7 mouse cellular contexts compared by ENCODE assay signal in genomic region chr4:127125834-127126463, GRCm38 (mm10). TPM values are rescaled to one million over a fixed set of nuclear protein-coding genes. Genes with fewer than 3 reads are reported as not detected.
DNase-seq lines count a peak whose midpoint lies in the region; ATAC-seq and TF ChIP-seq lines count a peak whose summit lies in the region.

No protein-coding gene starts in this region.

- TF ChIP-seq CTCF in small intestine, adult 2 months (IDR thresholded peaks at IDR 0.05; ENCODE audit: extremely low read depth, insufficient read length, insufficient replicate concordance, low read depth, low read length): no peak

- intact Hi-C loops in left cerebral cortex, postnatal 36 days (cut with DNase I): no loop called here

- peak overlapping the region; percentile 89 for H3K4me2 ChIP-seq in intestine, embryonic 16.5 days (ENCODE audit: low read depth, low read length)
- peak overlapping the region; percentile 75 for H3K4me2 ChIP-seq in midbrain, embryonic 11.5 days

- peak; percentile 98 for ATAC-seq in intestine, embryonic 16.5 days
- ATAC-seq in midbrain, embryonic 11.5 days (ENCODE audit: low FRiP score): peak; percentile 97

- H3K9ac ChIP-seq in intestine, embryonic 16.5 days (ENCODE audit: low read depth, low read length): peak overlapping the region; percentile 84
- H3K9ac ChIP-seq in midbrain, embryonic 11.5 days (ENCODE audit: low read length): peak overlapping the region; percentile 73

- peak; percentile 84 for DNase-seq in adrenal gland, adult 8-10 months
- peak; percentile 93 for DNase-seq in embryo, embryonic 9.5 days (ENCODE audit: extremely low spot score)
- peak; percentile 71 to 88 for DNase-seq in gastrocnemius, postnatal 4 days (ENCODE audit: low spot score in 2 of 2)
- peak; percentile 35 to 36 for DNase-seq in left cerebral cortex, postnatal 36 days (ENCODE audit: low spot score in 2 of 2)
- peak; percentile 98 for DNase-seq in midbrain, embryonic 11.5 days (ENCODE audit: low spot score, missing footprints)

- WGBS in intestine, embryonic 16.5 days: under 1% methylated on average over 35 of the region's 35 CpGs
- WGBS in midbrain, embryonic 11.5 days: 2% methylated on average over 35 of the region's 35 CpGs
- WGBS in small intestine, adult 2 months: 1% methylated on average over 35 of the region's 35 CpGs

- peak; percentile 77; the same call in 1 of the 2 replicates for TF ChIP-seq POLR2A in small intestine, adult 2 months (IDR thresholded peaks at IDR 0.05; ENCODE audit: low read depth, low read length)

- no peaks in the 10 kb centered on the region; the same call in 1 of the 2 replicates for H3K4me1 ChIP-seq in intestine, embryonic 16.5 days (ENCODE audit: control insufficient read depth, insufficient read depth, low read length)
- H3K4me1 ChIP-seq in midbrain, embryonic 11.5 days (ENCODE audit: control insufficient read depth, insufficient read depth, low read length): no peaks in the 10 kb centered on the region; the same call in 1 of the 2 replicates
- H3K4me1 ChIP-seq in small intestine, adult 2 months (ENCODE audit: control insufficient read depth, insufficient read depth, insufficient read length, low read length): peaks cover 2% of the 10 kb centered on the region; the same call in 1 of the 2 replicates

- peak overlapping the region; percentile 73 for H3K4me3 ChIP-seq in intestine, embryonic 16.5 days (ENCODE audit: low read length)
- peak overlapping the region; percentile 59 for H3K4me3 ChIP-seq in midbrain, embryonic 11.5 days (ENCODE audit: low read depth, low read length)
- peak overlapping the region; percentile 69 for H3K4me3 ChIP-seq in small intestine, adult 2 months (ENCODE audit: low read depth, low read length)

- no peaks in the 10 kb centered on the region for H3K9me3 ChIP-seq in intestine, embryonic 16.5 days (ENCODE audit: control insufficient read depth, low read length)
- no peaks in the 10 kb centered on the region for H3K9me3 ChIP-seq in midbrain, embryonic 11.5 days (ENCODE audit: control insufficient read depth, low read length)

- H3K27ac ChIP-seq in intestine, embryonic 16.5 days (ENCODE audit: low read length): 0 out of 2 replicates have a peak overlapping the region, but pooled peaks have one; percentile 31
- H3K27ac ChIP-seq in midbrain, embryonic 11.5 days (ENCODE audit: low read depth, low read length): no peak overlapping the region
- H3K27ac ChIP-seq in small intestine, adult 2 months (ENCODE audit: insufficient read depth, low read depth, low read length): no peak overlapping the region

- H3K27me3 ChIP-seq in intestine, embryonic 16.5 days (replicated peaks; ENCODE audit: control insufficient read depth, insufficient read depth, low read length): no peaks in the 10 kb centered on the region
- H3K27me3 ChIP-seq in midbrain, embryonic 11.5 days (ENCODE audit: control insufficient read depth, insufficient read depth, low read length): no peaks in the 10 kb centered on the region
- H3K27me3 ChIP-seq in small intestine, adult 2 months (ENCODE audit: control insufficient read depth, insufficient read depth, low read length): no peaks in the 10 kb centered on the region

- H3K36me3 ChIP-seq in intestine, embryonic 16.5 days (ENCODE audit: control insufficient read depth, insufficient read depth, low read length): no peaks in the 10 kb centered on the region
- no peaks in the 10 kb centered on the region for H3K36me3 ChIP-seq in midbrain, embryonic 11.5 days (ENCODE audit: control insufficient read depth, insufficient read depth, low read length)
- H3K36me3 ChIP-seq in small intestine, adult 2 months (ENCODE audit: control insufficient read depth, insufficient read depth, low read length): no peaks in the 10 kb centered on the region

RNA-seq across cellular contexts. Expression of gene Tmem35b, which starts 2.5 kb away (rescaled TPM):
- 10 to 100 TPM; 19.0 to 21.6 (median 20.3) TPM for total RNA-seq in adrenal gland, adult 8-10 months (2022)
- total RNA-seq in gastrocnemius, postnatal 4 days (2021): 1 to 10 TPM; 1.0 to 3.4 TPM
- 27.3 and 28.5 TPM in 2 replicates for polyA plus RNA-seq in intestine, embryonic 16.5 days (2015; fragmentation: Nextera tagmentation; extraction: Ambion mirVana)
- 1 to 10 TPM; 1.9 to 4.1 TPM for total RNA-seq in left cerebral cortex, postnatal 36 days (2021)
- 14.3 and 16.0 TPM in 2 replicates for polyA plus RNA-seq in midbrain, embryonic 11.5 days (2014; fragmentation: Nextera tagmentation; extraction: Ambion mirVana)
- 5.7 and 15.6 TPM in 2 replicates for polyA plus RNA-seq in small intestine, adult 2 months (2012; rRNA removed)

RNA-seq across cellular contexts. Expression of gene Dlgap3, which starts 43.1 kb away (rescaled TPM):
- 1 to 10 TPM; 3.3 to 7.0 (median 5.8) TPM for total RNA-seq in adrenal gland, adult 8-10 months (2022)
- 1 to 10 TPM; 1.2 to 1.7 TPM for total RNA-seq in gastrocnemius, postnatal 4 days (2021)
- 0.50 and 0.75 TPM in 2 replicates for polyA plus RNA-seq in intestine, embryonic 16.5 days (2015; fragmentation: Nextera tagmentation; extraction: Ambion mirVana)
- total RNA-seq in left cerebral cortex, postnatal 36 days (2021): 100 to 1,000 TPM; 380 to 420 TPM
- polyA plus RNA-seq in midbrain, embryonic 11.5 days (2014; fragmentation: Nextera tagmentation; extraction: Ambion mirVana): 4.0 and 4.4 TPM in 2 replicates
- polyA plus RNA-seq in small intestine, adult 2 months (2012; rRNA removed): 0.47 and 0.75 TPM in 2 replicates

RNA-seq across cellular contexts. Expression of gene Zmym6, which starts 48.8 kb away (rescaled TPM):
- total RNA-seq in adrenal gland, adult 8-10 months (2022): 10 to 100 TPM; 18.1 to 32.3 (median 25.4) TPM
- total RNA-seq in gastrocnemius, postnatal 4 days (2021): 10 to 100 TPM; 12.4 to 12.7 TPM
- 14.7 and 16.4 TPM in 2 replicates for polyA plus RNA-seq in intestine, embryonic 16.5 days (2015; fragmentation: Nextera tagmentation; extraction: Ambion mirVana)
- 10 to 100 TPM; 27.0 to 38.0 TPM for total RNA-seq in left cerebral cortex, postnatal 36 days (2021)
- polyA plus RNA-seq in midbrain, embryonic 11.5 days (2014; fragmentation: Nextera tagmentation; extraction: Ambion mirVana): 26.7 and 30.8 TPM in 2 replicates
- 0.76 and 1.1 TPM in 2 replicates for polyA plus RNA-seq in small intestine, adult 2 months (2012; rRNA removed)

Comparison
In these comparisons a context has a peak if more than half of its experiments do, and no peak if none do; other contexts are left out.
1. DNase-seq: peak in every context shown above with its lines; median percentile 98 in midbrain, embryonic 11.5 days; 93 in embryo, embryonic 9.5 days; 84 in adrenal gland, adult 8-10 months; 80 in gastrocnemius, postnatal 4 days; 36 in left cerebral cortex, postnatal 36 days.
2. RNA of gene Dlgap3, which starts 43.1 kb away (total RNA-seq): 380 to 420 TPM in left cerebral cortex, postnatal 36 days; 3.3 to 7.0 TPM in adrenal gland, adult 8-10 months and 1.2 to 1.7 TPM in gastrocnemius, postnatal 4 days; every median in the first group is over 10 times any median in the second.
3. Peak in every context shown above with its lines, with median percentiles within 50 percentile points of each other: H3K4me3 ChIP-seq.